Mouse (Mus musculus): ENCODE results near the gene Lix1.

The Lix1 gene

GRCm38 (mm10) chr17:17402222-17403004 lies at the start of gene Lix1:
Gene Lix1 (plus strand): TSS chr17:17402672.
- DNase-seq (ENCODE audit: low read depth in 1 of 2, low spot score in 2 of 2): no peak

GRCm38 (mm10) chr17:17373550-17373917 lies 28.9 kb upstream of the Lix1 start:
- no peak for DNase-seq (ENCODE audit: low read depth in 1 of 2, low spot score in 2 of 2)

- peak; percentile 88 to 94 for DNase-seq (ENCODE audit: low read depth in 1 of 2, low spot score in 2 of 2)
Measured at GRCm38 (mm10) chr17:17373918-17374910, 28.3 kb upstream of the Lix1 start, which contains the start of gene Riok2. Gene Riok2 (plus strand): TSS chr17:17374309.

GRCm38 (mm10) chr17:17375581-17375980 lies 26.9 kb upstream of the Lix1 start:
- no peak for DNase-seq (ENCODE audit: low read depth in 1 of 2, low spot score in 2 of 2)

- DNase-seq (ENCODE audit: low read depth in 1 of 2, low spot score in 2 of 2): no peak
Measured at GRCm38 (mm10) chr17:17383703-17384102, 18.8 kb upstream of the Lix1 start.

- DNase-seq (ENCODE audit: low read depth in 1 of 2, low spot score in 2 of 2): no peak
Measured at GRCm38 (mm10) chr17:17384502-17384901, 18.0 kb upstream of the Lix1 start.

GRCm38 (mm10) chr17:17386117-17386516 lies 16.4 kb upstream of the Lix1 start:
- DNase-seq (ENCODE audit: low read depth in 1 of 2, low spot score in 2 of 2): no peak

GRCm38 (mm10) chr17:17391823-17392222 lies 10.6 kb upstream of the Lix1 start:
- no peak for DNase-seq (ENCODE audit: low read depth in 1 of 2, low spot score in 2 of 2)

- no peak for DNase-seq (ENCODE audit: low read depth in 1 of 2, low spot score in 2 of 2)
Measured at GRCm38 (mm10) chr17:17392863-17393262, 9.6 kb upstream of the Lix1 start.

GRCm38 (mm10) chr17:17393300-17393699 lies 9.2 kb upstream of the Lix1 start:
- no peak for DNase-seq (ENCODE audit: low read depth in 1 of 2, low spot score in 2 of 2)

- DNase-seq (ENCODE audit: low read depth in 1 of 2, low spot score in 2 of 2): peak in 1 of 2 experiments; percentile 45
Measured at GRCm38 (mm10) chr17:17394336-17394735, 8.1 kb upstream of the Lix1 start.

GRCm38 (mm10) chr17:17396869-17397268 lies 5.6 kb upstream of the Lix1 start:
- no peak for DNase-seq (ENCODE audit: low read depth in 1 of 2, low spot score in 2 of 2)

GRCm38 (mm10) chr17:17398664-17399063 lies 3.8 kb upstream of the Lix1 start:
- no peak for DNase-seq (ENCODE audit: low read depth in 1 of 2, low spot score in 2 of 2)

- DNase-seq (ENCODE audit: low read depth in 1 of 2, low spot score in 2 of 2): no peak
Measured at GRCm38 (mm10) chr17:17403038-17403437, 566 bp downstream of the Lix1 start.

- DNase-seq (ENCODE audit: low read depth in 1 of 2, low spot score in 2 of 2): no peak
Measured at GRCm38 (mm10) chr17:17403578-17404112, 1.2 kb downstream of the Lix1 start.

- no peak for DNase-seq (ENCODE audit: low read depth in 1 of 2, low spot score in 2 of 2)
Measured at GRCm38 (mm10) chr17:17404811-17405544, 2.5 kb downstream of the Lix1 start.

- no peak for DNase-seq (ENCODE audit: low read depth in 1 of 2, low spot score in 2 of 2)
Measured at GRCm38 (mm10) chr17:17405606-17406005, 3.1 kb downstream of the Lix1 start.

GRCm38 (mm10) chr17:17408137-17408536 lies 5.7 kb downstream of the Lix1 start:
- no peak for DNase-seq (ENCODE audit: low read depth in 1 of 2, low spot score in 2 of 2)

GRCm38 (mm10) chr17:17408720-17409478 lies 6.4 kb downstream of the Lix1 start:
- DNase-seq (ENCODE audit: low read depth in 1 of 2, low spot score in 2 of 2): no peak

GRCm38 (mm10) chr17:17409601-17410000 lies 7.1 kb downstream of the Lix1 start:
- DNase-seq (ENCODE audit: low read depth in 1 of 2, low spot score in 2 of 2): no peak
